Mouse (Mus musculus) left cerebral cortex, postnatal 4 days (tissue): Measurements from ENCODE around the gene Arhgap15. TPM values are rescaled to one million over a fixed set of nuclear protein-coding genes. Genes with fewer than 3 reads are reported as not detected.
A peak's percentile ranks its signal among the peaks of the same experiment; 100 is the strongest.

ENCODE experiments used
- DNase-seq: peaks from one replicate; pipeline ENCODE4 v3.0.0-alpha.2; 2022
- intact Hi-C: fragments of 180-260 bp; cut with DNase I; formaldehyde crosslinking; loops from one replicate; pipeline ENCODE4 v1.15.1; 2025
- total RNA-seq, 2 experiments: library from RNA; stranded (reverse); gene quantifications; 2 replicates each; pipeline ENCODE4 v1.2.3; 2021

Gene Arhgap15
- total RNA-seq, 2 experiments from 2014 or later = 2.1 to 2.6 TPM

DNA sequence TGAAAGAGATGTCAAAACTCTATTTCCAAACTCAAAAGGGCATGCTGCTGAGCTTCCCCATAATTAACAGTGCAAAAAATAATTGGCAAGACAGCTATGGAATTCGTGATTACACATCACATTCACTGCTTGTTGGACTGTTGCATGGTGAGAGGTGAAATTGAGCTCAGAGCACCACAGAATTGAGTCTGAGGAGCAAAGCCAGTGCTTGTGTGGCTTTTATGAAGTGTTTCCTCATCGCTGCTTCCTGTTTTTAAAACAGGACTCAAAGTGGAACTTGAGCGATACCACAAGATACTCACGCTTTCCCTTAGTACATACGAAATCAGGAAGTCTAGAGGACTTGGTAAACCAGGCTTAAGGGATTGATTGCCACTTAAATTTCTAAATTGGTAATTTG lies 24.0 kb downstream of the Arhgap15 start:
- DNase-seq = no peak
- intact Hi-C loops = no loop called here

- intact Hi-C loops = loop anchor here (10.0 kb wide), 1 partner anchor 1313 kb away; no protein-coding TSS in a partner anchor
- no peak for DNase-seq
Measured at GRCm38 (mm10) chr2:43782157-43782556, 33.5 kb downstream of the Arhgap15 start.

DNA sequence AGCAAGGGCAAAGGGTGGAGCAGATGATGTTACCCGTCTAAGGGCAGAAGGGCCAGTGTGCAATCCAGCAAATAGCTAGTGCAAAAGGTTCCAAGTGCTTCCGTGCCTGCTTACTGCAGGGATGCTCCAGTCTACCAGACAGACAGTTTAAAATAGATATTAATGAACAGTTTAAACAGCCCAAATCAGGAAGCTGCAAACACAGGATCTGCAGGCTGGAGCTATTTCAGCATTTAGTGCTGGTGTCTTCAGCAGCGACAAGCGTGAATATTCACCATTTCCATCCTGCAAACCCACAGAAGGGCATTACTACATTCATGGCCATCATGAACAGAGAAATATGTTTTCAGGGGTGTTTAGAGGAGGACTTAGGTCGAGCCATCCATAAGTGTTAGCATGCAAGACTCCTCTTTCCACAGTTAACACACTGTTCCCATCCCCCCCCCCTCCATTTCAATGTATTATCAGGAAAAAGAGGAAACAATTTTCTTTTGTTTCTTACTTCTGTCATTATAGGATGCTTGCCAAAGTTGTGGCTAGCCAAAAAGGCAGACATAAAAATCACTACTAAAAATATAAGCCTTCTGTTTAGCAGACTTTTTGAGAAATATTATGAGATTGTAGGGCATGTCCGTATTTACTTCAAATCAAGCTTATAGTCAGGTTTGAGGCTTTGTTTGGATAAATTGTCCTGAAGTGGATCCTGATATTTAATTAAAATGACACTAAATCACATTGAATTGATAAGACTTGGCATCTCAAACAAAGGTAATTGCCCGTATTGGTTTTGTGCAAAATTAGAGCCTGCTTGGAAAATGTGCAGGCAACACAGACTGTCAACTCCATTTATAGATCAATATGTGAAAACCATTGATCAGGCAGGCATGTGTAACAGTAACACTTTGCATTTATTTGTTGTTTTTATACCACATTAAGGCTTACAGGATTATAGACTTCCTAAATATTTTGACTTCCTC lies 35.4 kb downstream of the Arhgap15 start:
- intact Hi-C loops = loop anchor here (10.0 kb wide), 1 partner anchor 1311 kb away; no protein-coding TSS in a partner anchor
- no peak for DNase-seq

- no peak for DNase-seq
- intact Hi-C loops = loop anchor here (5.0 to 10.0 kb wide), 2 partner anchors 116 to 1309 kb away; no protein-coding TSS in a partner anchor
Measured at GRCm38 (mm10) chr2:43786101-43786500, 37.5 kb downstream of the Arhgap15 start.

GRCm38 (mm10) chr2:43787141-43787540 lies 38.5 kb downstream of the Arhgap15 start:
- intact Hi-C loops = loop anchor here (5.0 to 10.0 kb wide), 2 partner anchors 115 to 1308 kb away; no protein-coding TSS in a partner anchor
- peak; percentile 68 for DNase-seq

GRCm38 (mm10) chr2:43788484-43788883 lies 39.9 kb downstream of the Arhgap15 start:
- intact Hi-C loops = loop anchor here (5.0 to 10.0 kb wide), 2 partner anchors 114 to 1306 kb away; no protein-coding TSS in a partner anchor
- DNase-seq = no peak

DNA sequence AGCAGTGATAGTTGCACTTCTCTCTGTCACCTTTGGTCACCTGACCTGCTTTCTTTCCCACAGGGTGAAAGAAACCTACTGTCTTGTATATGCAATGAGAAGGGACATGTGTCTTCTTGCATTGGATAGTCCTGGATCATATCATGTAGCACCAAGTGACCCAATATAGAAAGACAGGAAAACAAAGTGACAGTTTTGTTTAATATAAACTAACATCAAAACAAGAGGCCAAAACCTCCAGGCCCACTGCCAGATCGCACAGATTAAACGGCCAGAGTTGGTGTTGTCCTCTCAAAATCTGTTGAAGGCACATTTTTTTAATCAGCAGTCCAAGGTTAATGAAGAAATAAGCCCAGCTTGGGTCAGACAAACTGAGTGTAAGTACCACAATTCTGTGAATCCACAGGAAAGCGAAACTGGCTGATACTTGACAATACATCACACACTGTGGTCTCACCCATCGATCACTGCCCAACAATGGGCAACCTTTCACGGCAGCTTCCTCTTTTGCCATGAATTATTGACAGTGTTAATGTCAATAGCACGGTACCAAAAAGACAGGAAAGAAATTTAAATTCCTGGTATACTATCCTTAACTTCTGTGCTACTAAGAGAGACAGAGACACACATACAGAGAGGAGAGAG lies 41.5 kb downstream of the Arhgap15 start:
- DNase-seq = no peak
- intact Hi-C loops = no loop called here

DNA sequence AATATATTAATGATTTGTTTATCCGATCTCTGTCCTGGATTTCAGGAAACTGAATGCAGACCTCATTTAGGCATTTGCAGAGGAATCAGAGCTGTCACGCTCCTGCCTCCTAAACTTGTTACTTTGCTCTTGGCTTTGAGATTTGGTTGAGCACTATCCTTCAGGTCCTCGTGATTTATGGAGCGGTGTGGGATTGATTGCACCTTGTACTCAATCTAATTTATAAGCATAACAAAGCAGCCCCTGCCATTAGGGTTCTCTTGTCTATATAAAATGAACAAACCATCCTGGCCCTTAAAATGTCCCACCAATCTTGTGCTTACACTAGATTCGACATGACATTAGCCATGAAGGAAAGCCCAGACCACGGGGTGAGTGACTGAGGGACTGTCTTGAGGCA lies 43.0 kb downstream of the Arhgap15 start:
- DNase-seq = no peak
- intact Hi-C loops = no loop called here

DNA sequence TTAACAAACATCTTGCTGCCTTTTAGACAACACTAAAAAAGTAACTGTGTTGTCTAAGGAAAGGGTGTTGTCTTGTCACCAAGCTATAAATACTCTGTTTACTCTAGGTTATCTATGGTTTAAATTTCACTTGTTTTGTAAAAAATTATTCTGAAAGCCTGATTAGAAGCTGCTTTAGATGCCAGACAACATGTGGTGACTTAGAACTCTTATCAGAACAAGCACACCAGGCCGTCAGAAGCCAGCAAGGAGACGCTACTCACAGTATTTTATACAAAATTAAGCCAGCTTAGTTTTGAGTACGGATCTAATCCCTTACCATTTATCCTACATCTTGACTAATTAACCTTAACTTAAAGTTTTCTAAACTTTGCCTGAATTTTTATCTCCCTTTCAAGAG lies 44.5 kb downstream of the Arhgap15 start:
- no peak for DNase-seq
- intact Hi-C loops = no loop called here

- intact Hi-C loops = no loop called here
- DNase-seq = no peak
Measured at GRCm38 (mm10) chr2:43794700-43795099, 46.1 kb downstream of the Arhgap15 start.

GRCm38 (mm10) chr2:43796448-43796847 lies 47.8 kb downstream of the Arhgap15 start:
- intact Hi-C loops = no loop called here
- DNase-seq = no peak

GRCm38 (mm10) chr2:43805960-43806744 lies 57.5 kb downstream of the Arhgap15 start:
- intact Hi-C loops = no loop called here
- DNase-seq = peak; percentile 44

- peak; percentile 26 for DNase-seq
- intact Hi-C loops = no loop called here
Measured at GRCm38 (mm10) chr2:43815896-43816787, 67.5 kb downstream of the Arhgap15 start.

GRCm38 (mm10) chr2:43816788-43817581 lies 68.4 kb downstream of the Arhgap15 start:
- peak; percentile 90 for DNase-seq
- intact Hi-C loops = no loop called here

GRCm38 (mm10) chr2:43835931-43836330 lies 87.3 kb downstream of the Arhgap15 start:
- intact Hi-C loops = no loop called here
- DNase-seq = no peak

GRCm38 (mm10) chr2:43841644-43842043 lies 93.0 kb downstream of the Arhgap15 start:
- peak; percentile 30 for DNase-seq
- intact Hi-C loops = no loop called here

- DNase-seq = peak; percentile 22
- intact Hi-C loops = no loop called here
Measured at GRCm38 (mm10) chr2:43851195-43851594, 102.6 kb downstream of the Arhgap15 start.

GRCm38 (mm10) chr2:43862709-43863108 lies 114.1 kb downstream of the Arhgap15 start:
- intact Hi-C loops = no loop called here
- DNase-seq = no peak
